Mouse (Mus musculus) heart, postnatal 14 days (tissue): ENCODE results near the gene Fbxw7. TPM values are rescaled to one million over a fixed set of nuclear protein-coding genes. Genes with fewer than 3 reads are reported as not detected.
"Not testable (repeated sequence)": the region's sequence is repeated elsewhere in the genome, so short reads cannot be mapped to it uniquely, and the experiment has no call there.

Experiments used
- DNase-seq, 2 experiments: peaks; one replicate each; pipeline ENCODE4 v3.0.0; 2021 to 2022
- intact Hi-C: fragments of 180-260 bp; cut with DNase I; formaldehyde crosslinking; loops from one replicate; pipeline ENCODE4 v1.15.1; 2025
- total RNA-seq, 2 experiments: library from RNA; stranded (reverse); gene quantifications; 2 replicates each; pipeline ENCODE4 v1.2.3; 2021

The Fbxw7 gene
- total RNA-seq, 2 experiments from 2014 or later: 45.8 to 51.6 TPM

- intact Hi-C loops: no loop called here
- DNase-seq: no peak
Measured at GRCm38 (mm10) chr3:84825990-84826389, 10.9 kb downstream of the Fbxw7 start.

GRCm38 (mm10) chr3:84826405-84826804 lies 11.3 kb downstream of the Fbxw7 start:
- intact Hi-C loops: no loop called here
- DNase-seq: peak; percentile 9 to 48

GRCm38 (mm10) chr3:84826938-84827337 lies 11.9 kb downstream of the Fbxw7 start:
- intact Hi-C loops: no loop called here
- DNase-seq: no peak

GRCm38 (mm10) chr3:84827617-84828016 lies 12.5 kb downstream of the Fbxw7 start:
- no peak for DNase-seq
- intact Hi-C loops: no loop called here

- DNase-seq: no peak
- intact Hi-C loops: no loop called here
Measured at GRCm38 (mm10) chr3:84829366-84829765, 14.3 kb downstream of the Fbxw7 start.

GRCm38 (mm10) chr3:84836029-84836428 lies 21.0 kb downstream of the Fbxw7 start:
- intact Hi-C loops: no loop called here
- DNase-seq: no peak

GRCm38 (mm10) chr3:84837984-84838383 lies 22.9 kb downstream of the Fbxw7 start:
- intact Hi-C loops: no loop called here
- DNase-seq: no peak

- DNase-seq: no peak
- intact Hi-C loops: no loop called here
Measured at GRCm38 (mm10) chr3:84839499-84839898, 24.4 kb downstream of the Fbxw7 start.

GRCm38 (mm10) chr3:84841271-84841670 lies 26.2 kb downstream of the Fbxw7 start:
- intact Hi-C loops: no loop called here
- no peak for DNase-seq

GRCm38 (mm10) chr3:84842793-84843192 lies 27.7 kb downstream of the Fbxw7 start:
- intact Hi-C loops: loop anchor here (2.0 kb wide), 1 partner anchor 228 kb away; no protein-coding TSS in a partner anchor
- no peak for DNase-seq

- intact Hi-C loops: loop anchor here (2.0 kb wide), 1 partner anchor 229 kb away; no protein-coding TSS in a partner anchor
- DNase-seq: peak; percentile 38 to 79
Measured at GRCm38 (mm10) chr3:84843594-84843993, 28.5 kb downstream of the Fbxw7 start.

GRCm38 (mm10) chr3:84848798-84849197 lies 33.7 kb downstream of the Fbxw7 start:
- DNase-seq: no peak
- intact Hi-C loops: no loop called here

GRCm38 (mm10) chr3:84850418-84850817 lies 35.4 kb downstream of the Fbxw7 start:
- intact Hi-C loops: no loop called here
- DNase-seq: no peak

- no peak for DNase-seq
- intact Hi-C loops: loop anchor here (2.0 kb wide), 1 partner anchor 15 kb away; no protein-coding TSS in a partner anchor
Measured at GRCm38 (mm10) chr3:84851801-84852200, 36.7 kb downstream of the Fbxw7 start.

- DNase-seq: peak; percentile 48 to 55
- intact Hi-C loops: loop anchor here (2.0 kb wide), 1 partner anchor 14 kb away; no protein-coding TSS in a partner anchor
Measured at GRCm38 (mm10) chr3:84852877-84853276, 37.8 kb downstream of the Fbxw7 start.

- intact Hi-C loops: no loop called here
- DNase-seq: no peak
Measured at GRCm38 (mm10) chr3:84854440-84854839, 39.4 kb downstream of the Fbxw7 start.

- intact Hi-C loops: no loop called here
- no peak for DNase-seq
Measured at GRCm38 (mm10) chr3:84860669-84861068, 45.6 kb downstream of the Fbxw7 start.

- intact Hi-C loops: not testable (repeated sequence)
Measured at GRCm38 (mm10) chr3:84861817-84862216, 46.7 kb downstream of the Fbxw7 start.

GRCm38 (mm10) chr3:84865684-84866083 lies 50.6 kb downstream of the Fbxw7 start:
- intact Hi-C loops: loop anchor here (2.0 kb wide), 1 partner anchor 13 kb away; no protein-coding TSS in a partner anchor
- no peak for DNase-seq

More at GRCm38 (mm10) chr3:84861817-84862216, 46.7 kb downstream of the Fbxw7 start:
- not testable (repeated sequence) for DNase-seq

GRCm38 (mm10) chr3:84866866-84867265 lies 51.8 kb downstream of the Fbxw7 start:
- no peak for DNase-seq
- intact Hi-C loops: loop anchor here (2.0 kb wide), 1 partner anchor 14 kb away; no protein-coding TSS in a partner anchor

- intact Hi-C loops: loop anchor here (2.0 kb wide), 1 partner anchor 15 kb away; no protein-coding TSS in a partner anchor
- DNase-seq: no peak
Measured at GRCm38 (mm10) chr3:84867434-84867975, 52.4 kb downstream of the Fbxw7 start.

- intact Hi-C loops: loop anchor here (2.0 kb wide), 1 partner anchor 15 kb away; no protein-coding TSS in a partner anchor
- no peak for DNase-seq
Measured at GRCm38 (mm10) chr3:84867991-84868390, 52.9 kb downstream of the Fbxw7 start.
